In the genomic region with DNA sequence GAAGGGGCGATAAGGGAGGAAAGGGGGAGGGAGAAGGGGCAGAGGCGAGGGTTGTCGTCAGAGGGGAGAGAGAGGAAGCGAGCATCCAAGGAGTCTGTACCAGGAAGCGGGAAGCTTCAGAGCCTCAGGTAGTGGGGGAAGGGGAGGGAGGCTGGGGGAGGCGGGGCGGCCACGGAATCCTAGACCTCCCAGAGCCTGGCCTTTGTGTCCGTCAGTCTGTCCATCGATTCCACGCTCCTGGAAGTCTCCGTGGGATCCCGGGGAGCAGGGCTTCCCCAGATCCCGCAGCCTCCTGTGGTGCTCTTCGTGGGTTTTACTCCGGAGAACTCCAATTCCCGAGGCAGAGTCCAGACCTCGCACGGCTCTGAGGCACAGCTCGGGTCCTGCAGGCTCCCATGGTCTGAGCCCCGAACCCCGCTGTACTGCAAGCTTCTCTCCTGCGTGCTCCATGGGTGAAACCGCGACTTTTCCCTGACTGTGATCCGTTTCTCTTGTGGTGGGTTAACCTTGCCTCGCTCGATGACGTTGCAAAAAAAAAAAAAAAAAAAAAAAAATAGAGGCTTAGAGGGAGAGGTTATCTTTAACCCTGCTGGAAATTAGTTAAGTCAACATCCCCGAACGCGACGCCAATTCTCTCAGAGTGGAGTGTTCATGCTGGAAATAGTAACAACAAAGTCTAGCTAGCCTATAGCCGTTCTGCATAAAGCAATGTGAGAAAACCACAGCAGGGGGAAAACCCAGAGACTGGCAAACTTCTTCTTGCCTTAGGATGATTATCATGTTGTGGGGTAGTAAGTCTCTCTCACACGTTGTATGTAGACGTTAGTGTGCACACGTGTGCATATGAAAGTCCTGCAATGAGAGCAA, we compare ENCODE assay signal across 8 mouse cellular contexts. TPM values are rescaled to one million over a fixed set of nuclear protein-coding genes. Genes with fewer than 3 reads are reported as not detected.
DNase-seq lines count a peak whose midpoint lies in the region; ATAC-seq lines count a peak whose summit lies in the region.

No protein-coding gene starts in this region.

- H3K4me1 ChIP-seq in heart, embryonic 15.5 days (replicated peaks): peaks cover 20% of the 10 kb centered on the region
- peaks cover 19% of the 10 kb centered on the region for H3K4me1 ChIP-seq in limb, embryonic 13.5 days

- no peaks in the 10 kb centered on the region for H3K9me3 ChIP-seq in heart, embryonic 15.5 days (replicated peaks)
- H3K9me3 ChIP-seq in limb, embryonic 13.5 days: no peaks in the 10 kb centered on the region

- no peaks in the 10 kb centered on the region for H3K27me3 ChIP-seq in heart, embryonic 15.5 days
- H3K27me3 ChIP-seq in limb, embryonic 13.5 days: no peaks in the 10 kb centered on the region

- peak; percentile 41 for ATAC-seq in heart, embryonic 15.5 days (replicated peaks; ENCODE audit: insufficient number of reproducible peaks, insufficient read depth, low FRiP score, low read depth)
- peak; percentile 79 for ATAC-seq in limb, embryonic 13.5 days (ENCODE audit: low FRiP score, low read depth)

- H3K36me3 ChIP-seq in heart, embryonic 15.5 days: no peaks in the 10 kb centered on the region
- no peaks in the 10 kb centered on the region for H3K36me3 ChIP-seq in limb, embryonic 13.5 days

- peak overlapping the region; percentile 39 for H3K27ac ChIP-seq in heart, embryonic 15.5 days
- peak overlapping the region; percentile 84; the same call in 1 of the 2 replicates for H3K27ac ChIP-seq in limb, embryonic 13.5 days

- peak overlapping the region; percentile 53 for H3K4me3 ChIP-seq in heart, embryonic 15.5 days
- H3K4me3 ChIP-seq in limb, embryonic 13.5 days: peak overlapping the region; percentile 62

- under 1% methylated on average over 37 of the region's 37 CpGs for WGBS in heart, embryonic 15.5 days
- 2% methylated on average over 32 of the region's 37 CpGs for WGBS in limb, embryonic 13.5 days

- H3K9ac ChIP-seq in heart, embryonic 15.5 days: peak overlapping the region; percentile 58
- peak overlapping the region; percentile 83 for H3K9ac ChIP-seq in limb, embryonic 13.5 days

- peak overlapping the region; percentile 81 for H3K4me2 ChIP-seq in heart, embryonic 15.5 days
- peak overlapping the region; percentile 84 for H3K4me2 ChIP-seq in limb, embryonic 13.5 days (replicated peaks)

- DNase-seq in right cerebral cortex, adult 18-20 months: peak; percentile 35
- no peak for DNase-seq in right cerebral cortex, postnatal 14 days
- peak; percentile 53 for DNase-seq in c-Kit-positive CD71-positive TER-119-positive erythroid progenitor cells, embryonic 14.5 days (ENCODE audit: low spot score)
- peak; percentile 88 for DNase-seq in naive thymus-derived CD4-positive, alpha-beta T cell, adult 2 months (ENCODE audit: low read depth)
- no peak for DNase-seq in MN1 (ENCODE audit: low spot score)
- DNase-seq in testis, postnatal 10 days (ENCODE audit: low spot score): no peak

RNA-seq across cellular contexts. Expression of gene Gm42791, which starts 20.6 kb away (rescaled TPM):
- 2.1 and 2.6 TPM in 2 replicates for polyA plus RNA-seq in heart, embryonic 15.5 days (2015; fragmentation: Nextera tagmentation; extraction: Ambion mirVana)
- polyA plus RNA-seq in limb, embryonic 13.5 days (2015; fragmentation: Nextera tagmentation; extraction: Ambion mirVana): 1.6 and 2.6 TPM in 2 replicates

Comparison
In these comparisons a context has a peak if more than half of its experiments do, and no peak if none do; other contexts are left out.
1. DNase-seq: peak in right cerebral cortex, adult 18-20 months (single experiment), c-Kit-positive CD71-positive TER-119-positive erythroid progenitor cells, embryonic 14.5 days (single experiment) and naive thymus-derived CD4-positive, alpha-beta T cell, adult 2 months (single experiment); none in right cerebral cortex, postnatal 14 days (single experiment), MN1 (single experiment) and testis, postnatal 10 days (single experiment).